Mouse (Mus musculus): Measurements from ENCODE around the gene Tiprl.

DNA sequence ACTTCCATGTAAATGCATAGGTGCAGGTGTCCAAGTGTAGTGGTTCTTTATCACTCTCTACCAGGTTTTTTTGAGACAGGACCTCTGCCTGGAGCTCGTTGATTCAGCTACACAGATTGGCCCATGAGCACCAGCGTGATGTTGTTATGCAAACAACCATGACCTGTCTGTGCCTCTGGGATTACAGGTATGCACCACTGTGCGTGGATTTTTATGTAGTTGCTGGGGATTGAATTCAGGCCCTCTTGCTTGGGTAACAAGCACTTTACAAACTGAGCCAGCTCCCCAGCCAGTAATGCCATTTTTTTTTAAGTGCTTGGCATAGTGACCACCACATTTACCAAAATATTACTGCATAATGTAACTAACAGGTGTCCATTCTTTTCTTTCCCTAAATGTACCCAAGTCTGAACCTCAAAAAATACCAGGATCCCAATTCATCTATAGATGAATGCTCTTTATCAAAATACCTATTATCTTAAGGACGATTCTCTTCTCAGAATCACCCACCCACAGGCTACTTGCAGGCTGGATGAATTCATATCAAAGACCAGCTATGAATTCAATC is 35.3 kb downstream of the Tiprl start:
- TF ChIP-seq CTCF (IDR thresholded peaks at IDR 0.05; ENCODE audit: insufficient read depth, low read depth, low read length), result no peak
- TF ChIP-seq POLR2A (IDR thresholded peaks at IDR 0.05; ENCODE audit: insufficient read depth, low read depth, low read length), result no peak
